Mouse (Mus musculus): Measurements from ENCODE around the gene Lpcat2b. TPM values are rescaled to one million over a fixed set of nuclear protein-coding genes. Genes with fewer than 3 reads are reported as not detected.

Gene Lpcat2b
- polyA plus RNA-seq, 1 experiment from 2014 or later: not detected

GRCm38 (mm10) chr5:107412285-107412684 lies 19.1 kb upstream of the Lpcat2b start:
- Histone ChIP-seq H3K27ac (no peak overlapping the region), H3K27me3 (replicated peaks) (no peaks in the 10 kb centered on the region), H3K36me3 (no peaks in the 10 kb centered on the region), H3K4me2 (no peak overlapping the region), H3K4me1 (no peaks in the 10 kb centered on the region), H3K9ac (no peak overlapping the region), H3K4me3 (replicated peaks) (no peak overlapping the region), H3K9me3 (no peaks in the 10 kb centered on the region)
- no peak for ATAC-seq (ENCODE audit: insufficient read depth, low FRiP score, low read depth)
- WGBS: 81% methylated on average over 2 of the region's 2 CpGs

- no peak overlapping the region for H3K4me2 ChIP-seq
Observed at GRCm38 (mm10) chr5:107415098-107415497, 16.3 kb upstream of the Lpcat2b start.

GRCm38 (mm10) chr5:107421676-107422075 lies 9.7 kb upstream of the Lpcat2b start:
- WGBS: 6% methylated on average over 1 of the region's 1 CpGs
- Histone ChIP-seq H3K4me2 (no peak overlapping the region), H3K36me3 (no peaks in the 10 kb centered on the region), H3K9ac (no peak overlapping the region), H3K27ac (no peak overlapping the region), H3K4me1 (no peaks in the 10 kb centered on the region), H3K27me3 (replicated peaks) (no peaks in the 10 kb centered on the region), H3K9me3 (no peaks in the 10 kb centered on the region), H3K4me3 (replicated peaks) (no peak overlapping the region)
- no peak for ATAC-seq (ENCODE audit: insufficient read depth, low FRiP score, low read depth)

More at GRCm38 (mm10) chr5:107415098-107415497, 16.3 kb upstream of the Lpcat2b start:
- Histone ChIP-seq H3K4me1 (no peaks in the 10 kb centered on the region), H3K27me3 (replicated peaks) (no peaks in the 10 kb centered on the region), H3K9me3 (no peaks in the 10 kb centered on the region), H3K36me3 (no peaks in the 10 kb centered on the region), H3K9ac (no peak overlapping the region), H3K27ac (no peak overlapping the region), H3K4me3 (replicated peaks) (no peak overlapping the region)
- 83% methylated on average over 2 of the region's 2 CpGs for WGBS
- no peak for ATAC-seq (ENCODE audit: insufficient read depth, low FRiP score, low read depth)

- no peaks in the 10 kb centered on the region for H3K36me3 ChIP-seq
- no peak overlapping the region for H3K4me3 ChIP-seq (replicated peaks)
- H3K4me2 ChIP-seq: no peak overlapping the region
- no peak overlapping the region for H3K27ac ChIP-seq
- H3K9ac ChIP-seq: no peak overlapping the region
- no peaks in the 10 kb centered on the region for H3K9me3 ChIP-seq
- no peak for ATAC-seq (ENCODE audit: insufficient read depth, low FRiP score, low read depth)
- WGBS: 82% methylated on average over 5 of the region's 5 CpGs
- no peaks in the 10 kb centered on the region for H3K27me3 ChIP-seq (replicated peaks)
- no peaks in the 10 kb centered on the region; the same call in 1 of the 2 replicates for H3K4me1 ChIP-seq
Observed at GRCm38 (mm10) chr5:107434001-107434400, 2.7 kb downstream of the Lpcat2b start.

GRCm38 (mm10) chr5:107436185-107436584 lies 4.8 kb downstream of the Lpcat2b start:
- Histone ChIP-seq H3K4me2 (no peak overlapping the region), H3K4me3 (replicated peaks) (no peak overlapping the region), H3K27ac (no peak overlapping the region), H3K36me3 (no peaks in the 10 kb centered on the region), H3K27me3 (replicated peaks) (no peaks in the 10 kb centered on the region), H3K9ac (no peak overlapping the region), H3K4me1 (no peaks in the 10 kb centered on the region; the same call in 1 of the 2 replicates), H3K9me3 (no peaks in the 10 kb centered on the region)
- WGBS: 81% methylated on average over 6 of the region's 6 CpGs
- ATAC-seq (ENCODE audit: insufficient read depth, low FRiP score, low read depth): no peak

GRCm38 (mm10) chr5:107436587-107437209 lies 5.3 kb downstream of the Lpcat2b start:
- no peak overlapping the region for H3K27ac ChIP-seq
- H3K36me3 ChIP-seq: no peaks in the 10 kb centered on the region
- no peak overlapping the region for H3K4me3 ChIP-seq (replicated peaks)
- no peaks in the 10 kb centered on the region for H3K27me3 ChIP-seq (replicated peaks)
- no peak for ATAC-seq (ENCODE audit: insufficient read depth, low FRiP score, low read depth)
- no peaks in the 10 kb centered on the region; the same call in 1 of the 2 replicates for H3K4me1 ChIP-seq
- no peak overlapping the region for H3K4me2 ChIP-seq
- no peaks in the 10 kb centered on the region for H3K9me3 ChIP-seq
- no peak overlapping the region for H3K9ac ChIP-seq
- 67% methylated on average over 6 of the region's 6 CpGs for WGBS

GRCm38 (mm10) chr5:107437464-107438281 lies 6.3 kb downstream of the Lpcat2b start, which contains the start of gene Btbd8:
Btbd8 (plus strand) TSS chr5:107437997.
- Histone ChIP-seq H3K27ac (peak within 1 kb of the TSS; percentile 93), H3K27me3 (replicated peaks) (no peaks in the 10 kb centered on the region), H3K4me3 (replicated peaks) (peak within 1 kb of the TSS; percentile 99), H3K4me1 (no peaks in the 10 kb centered on the region; the same call in 1 of the 2 replicates), H3K4me2 (peak within 1 kb of the TSS; percentile 74), H3K9ac (peak within 1 kb of the TSS; percentile 98), H3K36me3 (no peaks in the 10 kb centered on the region), H3K9me3 (no peaks in the 10 kb centered on the region)
- ATAC-seq (ENCODE audit: insufficient read depth, low FRiP score, low read depth): peak; percentile 97
- WGBS: under 1% methylated on average over 51 of the region's 51 CpGs

- Histone ChIP-seq H3K9me3 (no peaks in the 10 kb centered on the region), H3K36me3 (no peaks in the 10 kb centered on the region), H3K27ac (peak overlapping the region; percentile 93), H3K4me3 (replicated peaks) (peak overlapping the region; percentile 99), H3K4me2 (peak overlapping the region; percentile 74), H3K27me3 (replicated peaks) (no peaks in the 10 kb centered on the region), H3K9ac (peak overlapping the region; percentile 98), H3K4me1 (no peaks in the 10 kb centered on the region; the same call in 1 of the 2 replicates)
- WGBS: 19% methylated on average over 7 of the region's 7 CpGs
- no peak for ATAC-seq (ENCODE audit: insufficient read depth, low FRiP score, low read depth)
Observed at GRCm38 (mm10) chr5:107438353-107438752, 7.0 kb downstream of the Lpcat2b start.

- no peak for ATAC-seq (ENCODE audit: insufficient read depth, low FRiP score, low read depth)
- no peak overlapping the region for H3K27ac ChIP-seq
- no peaks in the 10 kb centered on the region for H3K36me3 ChIP-seq
- H3K4me3 ChIP-seq (replicated peaks): no peak overlapping the region
- no peaks in the 10 kb centered on the region for H3K9me3 ChIP-seq
- 81% methylated on average over 5 of the region's 5 CpGs for WGBS
- no peak overlapping the region for H3K9ac ChIP-seq
- no peaks in the 10 kb centered on the region; the same call in 1 of the 2 replicates for H3K4me1 ChIP-seq
- H3K4me2 ChIP-seq: no peak overlapping the region
- no peaks in the 10 kb centered on the region for H3K27me3 ChIP-seq (replicated peaks)
Observed at GRCm38 (mm10) chr5:107441881-107442280, 10.5 kb downstream of the Lpcat2b start.

- Histone ChIP-seq H3K4me2 (no peak overlapping the region), H3K4me3 (replicated peaks) (no peak overlapping the region), H3K36me3 (no peaks in the 10 kb centered on the region), H3K4me1 (no peaks in the 10 kb centered on the region), H3K27me3 (replicated peaks) (no peaks in the 10 kb centered on the region), H3K9ac (no peak overlapping the region), H3K27ac (no peak overlapping the region), H3K9me3 (no peaks in the 10 kb centered on the region)
- 86% methylated on average over 4 of the region's 4 CpGs for WGBS
- ATAC-seq (ENCODE audit: insufficient read depth, low FRiP score, low read depth): no peak
Observed at GRCm38 (mm10) chr5:107444251-107444650, 12.9 kb downstream of the Lpcat2b start.

GRCm38 (mm10) chr5:107447977-107448376 lies 16.6 kb downstream of the Lpcat2b start:
- Histone ChIP-seq H3K9me3 (no peaks in the 10 kb centered on the region), H3K4me2 (no peak overlapping the region), H3K4me1 (no peaks in the 10 kb centered on the region), H3K4me3 (replicated peaks) (no peak overlapping the region), H3K27ac (no peak overlapping the region), H3K9ac (no peak overlapping the region), H3K36me3 (no peaks in the 10 kb centered on the region), H3K27me3 (replicated peaks) (no peaks in the 10 kb centered on the region)
- ATAC-seq (ENCODE audit: insufficient read depth, low FRiP score, low read depth): no peak
- 77% methylated on average over 4 of the region's 4 CpGs for WGBS

GRCm38 (mm10) chr5:107448784-107449183 lies 17.4 kb downstream of the Lpcat2b start:
- Histone ChIP-seq H3K4me2 (no peak overlapping the region), H3K36me3 (no peaks in the 10 kb centered on the region), H3K9ac (no peak overlapping the region), H3K9me3 (no peaks in the 10 kb centered on the region), H3K27me3 (replicated peaks) (no peaks in the 10 kb centered on the region), H3K4me1 (no peaks in the 10 kb centered on the region), H3K4me3 (replicated peaks) (no peak overlapping the region), H3K27ac (no peak overlapping the region)
- 85% methylated on average over 4 of the region's 4 CpGs for WGBS
- ATAC-seq (ENCODE audit: insufficient read depth, low FRiP score, low read depth): no peak
